Mouse (Mus musculus): Measurements from ENCODE around the gene Dnm3. TPM values are rescaled to one million over a fixed set of nuclear protein-coding genes. Genes with fewer than 3 reads are reported as not detected.

Dnm3 gene
- polyA plus RNA-seq, 1 experiment from 2014 or later: 1.5 TPM

DNA sequence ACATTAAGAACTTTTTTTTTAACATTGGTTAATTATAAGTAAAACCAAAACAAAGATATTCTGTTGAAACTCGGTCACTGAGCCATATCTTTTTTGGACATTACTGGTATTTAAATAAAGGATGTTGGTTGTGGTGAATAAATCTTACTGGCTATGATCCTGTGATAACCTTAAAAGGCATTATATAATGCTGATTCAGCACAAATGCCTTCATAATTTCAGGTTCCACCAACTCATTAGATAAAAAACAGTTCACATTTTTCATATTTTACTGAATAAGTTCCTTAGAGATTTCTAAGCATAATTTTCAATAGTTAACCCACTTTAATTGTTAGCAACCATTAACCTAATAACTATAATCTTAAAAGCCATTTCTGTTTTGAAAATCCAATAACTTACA, 4.9 kb downstream of the Dnm3 start:
- no peak overlapping the region for H3K9ac ChIP-seq (ENCODE audit: low read depth, low read length)
- H3K36me3 ChIP-seq (ENCODE audit: control insufficient read depth, insufficient read depth, low read length): no peaks in the 10 kb centered on the region
- no peaks in the 10 kb centered on the region for H3K9me3 ChIP-seq (replicated peaks; ENCODE audit: control insufficient read depth, low read length)
- peaks cover 14% of the 10 kb centered on the region for H3K27me3 ChIP-seq (ENCODE audit: control insufficient read depth, insufficient read depth, low read length)
- H3K27ac ChIP-seq (ENCODE audit: low read depth, low read length): no peak overlapping the region
- no peak overlapping the region for H3K4me3 ChIP-seq (ENCODE audit: low read depth, low read length)
- 73% methylated on average over 1 of the region's 1 CpGs for WGBS (ENCODE audit: insufficient replicate concordance)
- 0 out of 2 replicates have a peak, but pooled peaks cover 3% of the 10 kb centered on the region for H3K4me1 ChIP-seq (ENCODE audit: control insufficient read depth, insufficient read depth, low read length)
- H3K4me2 ChIP-seq: no peak overlapping the region
- ATAC-seq (replicated peaks; ENCODE audit: insufficient number of reproducible peaks, low FRiP score, low TSS enrichment): no peak

DNA sequence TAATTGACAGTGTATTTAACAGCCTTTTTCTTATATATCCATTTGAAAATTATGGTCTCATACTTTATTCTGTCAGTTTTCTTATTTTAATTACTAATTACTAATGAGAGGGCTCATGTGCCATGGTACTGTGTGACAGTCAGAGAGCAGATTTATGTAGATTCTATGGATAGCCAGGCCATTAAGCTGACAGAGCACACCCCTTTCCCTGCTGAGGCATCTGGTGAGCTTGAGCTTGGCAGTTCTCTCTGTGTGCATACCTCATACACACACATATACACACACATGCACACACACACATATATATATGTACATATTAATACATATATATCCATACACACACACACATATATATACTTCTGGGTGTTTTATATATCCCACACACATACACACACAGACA, 6.7 kb downstream of the Dnm3 start:
- no peaks in the 10 kb centered on the region for H3K9me3 ChIP-seq (replicated peaks; ENCODE audit: control insufficient read depth, low read length)

DNA sequence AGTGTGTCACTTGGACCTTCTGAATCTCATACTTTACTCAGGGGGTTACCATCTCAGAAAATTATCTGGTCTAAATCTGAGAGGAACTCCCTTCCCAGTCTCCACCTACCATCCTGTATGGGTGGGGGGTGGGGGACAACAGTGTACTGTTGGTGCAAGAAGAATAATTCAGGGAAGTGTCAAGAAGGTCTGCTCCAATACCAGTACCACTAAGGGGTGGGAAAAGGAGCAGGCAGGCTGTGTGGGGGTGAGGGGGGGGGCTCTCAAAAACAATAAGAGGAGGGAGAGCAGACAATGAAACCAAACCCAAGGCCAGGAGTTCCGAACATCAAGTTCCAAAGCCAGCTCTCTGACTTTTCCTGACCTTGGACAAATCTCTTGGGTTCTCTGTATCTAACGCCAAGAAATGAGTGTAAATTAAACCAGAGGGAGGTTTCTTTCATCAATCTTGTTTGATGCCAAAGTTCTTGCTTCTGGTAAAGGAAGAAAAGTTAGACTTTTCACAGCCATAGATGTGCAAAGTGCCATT, 8.0 kb downstream of the Dnm3 start:
- Histone ChIP-seq H3K4me3 (ENCODE audit: low read depth, low read length) (no peak overlapping the region), H3K9me3 (replicated peaks; ENCODE audit: control insufficient read depth, low read length) (no peaks in the 10 kb centered on the region), H3K4me1 (ENCODE audit: control insufficient read depth, insufficient read depth, low read length) (no peaks in the 10 kb centered on the region), H3K36me3 (ENCODE audit: control insufficient read depth, insufficient read depth, low read length) (no peaks in the 10 kb centered on the region), H3K9ac (ENCODE audit: low read depth, low read length) (no peak overlapping the region), H3K27ac (ENCODE audit: low read depth, low read length) (no peak overlapping the region), H3K4me2 (no peak overlapping the region), H3K27me3 (ENCODE audit: control insufficient read depth, insufficient read depth, low read length) (peaks cover under 1% of the 10 kb centered on the region; the same call in 1 of the 2 replicates)
- 69% methylated on average over 2 of the region's 2 CpGs for WGBS (ENCODE audit: insufficient replicate concordance)
- ATAC-seq (replicated peaks; ENCODE audit: insufficient number of reproducible peaks, low FRiP score, low TSS enrichment): no peak

More for the DNA sequence above, 6.7 kb downstream of the Dnm3 start:
- Histone ChIP-seq H3K36me3 (ENCODE audit: control insufficient read depth, insufficient read depth, low read length) (no peaks in the 10 kb centered on the region), H3K4me1 (ENCODE audit: control insufficient read depth, insufficient read depth, low read length) (no peaks in the 10 kb centered on the region), H3K27me3 (ENCODE audit: control insufficient read depth, insufficient read depth, low read length) (peaks cover 5% of the 10 kb centered on the region), H3K27ac (ENCODE audit: low read depth, low read length) (no peak overlapping the region), H3K9ac (ENCODE audit: low read depth, low read length) (no peak overlapping the region), H3K4me3 (ENCODE audit: low read depth, low read length) (no peak overlapping the region), H3K4me2 (no peak overlapping the region)
- no peak for ATAC-seq (replicated peaks; ENCODE audit: insufficient number of reproducible peaks, low FRiP score, low TSS enrichment)

DNA sequence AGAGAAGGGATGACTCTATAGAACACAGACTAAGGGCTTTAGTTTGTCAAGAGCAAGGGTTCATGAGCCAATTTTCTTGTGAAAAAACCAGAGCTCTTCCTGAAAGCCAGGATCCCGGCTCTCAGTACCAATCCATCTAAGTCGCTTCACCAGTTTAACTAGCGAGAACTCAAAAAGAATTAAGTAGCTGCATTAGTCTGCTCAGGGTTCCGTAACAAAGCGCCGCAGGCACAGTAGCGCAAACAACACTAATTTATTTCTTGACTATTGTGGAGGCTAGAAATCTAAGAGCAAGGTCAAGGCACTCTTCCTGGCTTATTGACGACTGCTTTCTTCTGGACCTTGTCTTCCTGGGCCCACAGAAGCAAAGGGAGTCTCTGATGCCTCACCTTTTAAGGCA, 14.2 kb downstream of the Dnm3 start:
- Histone ChIP-seq H3K4me2 (no peak overlapping the region), H3K27me3 (ENCODE audit: control insufficient read depth, insufficient read depth, low read length) (no peaks in the 10 kb centered on the region), H3K36me3 (ENCODE audit: control insufficient read depth, insufficient read depth, low read length) (no peaks in the 10 kb centered on the region), H3K4me3 (ENCODE audit: low read depth, low read length) (no peak overlapping the region), H3K9me3 (replicated peaks; ENCODE audit: control insufficient read depth, low read length) (no peaks in the 10 kb centered on the region), H3K4me1 (ENCODE audit: control insufficient read depth, insufficient read depth, low read length) (no peaks in the 10 kb centered on the region), H3K27ac (ENCODE audit: low read depth, low read length) (no peak overlapping the region), H3K9ac (ENCODE audit: low read depth, low read length) (no peak overlapping the region)
- WGBS (ENCODE audit: insufficient replicate concordance): 88% methylated on average over 8 of the region's 8 CpGs
- ATAC-seq (replicated peaks; ENCODE audit: insufficient number of reproducible peaks, low FRiP score, low TSS enrichment): no peak

DNA sequence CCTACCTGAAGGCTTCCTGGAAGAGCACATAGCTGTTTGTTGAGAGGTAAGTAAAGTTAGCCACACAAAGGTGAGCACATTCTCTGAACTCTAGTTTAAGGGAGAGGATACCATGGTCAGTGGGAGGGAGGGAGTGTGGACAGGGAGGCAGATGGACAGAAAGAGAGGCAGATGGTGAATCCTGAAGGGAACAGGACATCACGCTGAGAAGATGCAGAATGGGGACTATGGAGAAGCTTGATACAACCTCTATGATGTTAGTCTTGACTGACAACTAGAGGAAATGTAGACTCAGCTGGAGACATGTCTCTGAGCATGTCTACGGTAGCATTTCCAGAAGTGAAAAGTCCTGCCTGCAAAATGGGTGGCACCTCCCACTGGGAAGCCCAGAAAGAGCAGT, 19.1 kb downstream of the Dnm3 start:
- H3K27ac ChIP-seq (ENCODE audit: low read depth, low read length): no peak overlapping the region
- H3K27me3 ChIP-seq (ENCODE audit: control insufficient read depth, insufficient read depth, low read length): no peaks in the 10 kb centered on the region
- no peak overlapping the region for H3K9ac ChIP-seq (ENCODE audit: low read depth, low read length)
- H3K9me3 ChIP-seq (replicated peaks; ENCODE audit: control insufficient read depth, low read length): no peaks in the 10 kb centered on the region
- 80% methylated on average over 2 of the region's 2 CpGs for WGBS (ENCODE audit: insufficient replicate concordance)
- H3K4me3 ChIP-seq (ENCODE audit: low read depth, low read length): no peak overlapping the region
- H3K4me2 ChIP-seq: no peak overlapping the region
- no peaks in the 10 kb centered on the region for H3K4me1 ChIP-seq (ENCODE audit: control insufficient read depth, insufficient read depth, low read length)
- no peaks in the 10 kb centered on the region for H3K36me3 ChIP-seq (ENCODE audit: control insufficient read depth, insufficient read depth, low read length)
- no peak for ATAC-seq (replicated peaks; ENCODE audit: insufficient number of reproducible peaks, low FRiP score, low TSS enrichment)

DNA sequence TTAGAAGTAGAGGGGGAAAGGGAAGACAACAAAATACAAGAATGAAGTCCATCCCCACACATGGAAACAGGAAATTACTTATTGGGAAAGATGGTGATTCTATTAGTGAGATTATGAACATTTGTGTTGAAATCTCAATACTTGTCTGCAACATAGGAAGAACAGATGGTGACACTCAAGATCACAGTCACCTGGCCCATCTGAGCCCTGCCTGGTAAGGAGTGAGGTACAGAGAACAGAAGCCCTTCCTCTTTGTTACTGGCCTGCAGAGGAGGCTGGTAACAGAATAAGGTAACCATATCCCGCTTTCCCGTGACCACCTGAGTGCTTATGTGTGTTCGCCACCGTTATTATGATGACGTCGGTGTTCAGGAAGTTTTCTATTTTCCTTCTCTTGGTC, 21.0 kb downstream of the Dnm3 start:
- Histone ChIP-seq H3K27me3 (ENCODE audit: control insufficient read depth, insufficient read depth, low read length) (no peaks in the 10 kb centered on the region), H3K4me1 (ENCODE audit: control insufficient read depth, insufficient read depth, low read length) (no peaks in the 10 kb centered on the region), H3K4me3 (ENCODE audit: low read depth, low read length) (no peak overlapping the region), H3K9ac (ENCODE audit: low read depth, low read length) (no peak overlapping the region), H3K36me3 (ENCODE audit: control insufficient read depth, insufficient read depth, low read length) (no peaks in the 10 kb centered on the region), H3K9me3 (replicated peaks; ENCODE audit: control insufficient read depth, low read length) (no peaks in the 10 kb centered on the region), H3K4me2 (no peak overlapping the region), H3K27ac (ENCODE audit: low read depth, low read length) (no peak overlapping the region)
- no peak for ATAC-seq (replicated peaks; ENCODE audit: insufficient number of reproducible peaks, low FRiP score, low TSS enrichment)
- 89% methylated on average over 6 of the region's 6 CpGs for WGBS (ENCODE audit: insufficient replicate concordance)

DNA sequence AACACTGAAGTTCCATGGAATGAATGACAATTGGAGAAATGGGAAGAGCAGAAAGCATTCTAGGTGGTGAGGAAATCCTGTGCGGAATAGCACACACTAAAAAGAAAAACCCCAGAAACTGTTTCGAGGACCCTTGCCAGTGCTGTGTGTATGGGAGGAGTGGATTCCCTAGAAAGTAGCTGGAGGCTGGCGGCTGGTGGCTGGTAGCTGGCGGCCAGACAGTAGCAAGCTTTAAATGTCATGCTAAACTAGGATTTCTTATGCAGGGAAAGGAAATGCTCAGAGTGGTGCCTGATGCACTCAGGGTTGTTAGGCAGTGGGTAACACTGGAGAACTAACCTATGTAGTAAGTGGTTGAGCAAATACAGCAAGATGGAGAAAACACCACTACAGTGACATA, 21.4 kb downstream of the Dnm3 start:
- ATAC-seq (replicated peaks; ENCODE audit: insufficient number of reproducible peaks, low FRiP score, low TSS enrichment): no peak
- Histone ChIP-seq H3K9me3 (replicated peaks; ENCODE audit: control insufficient read depth, low read length) (no peaks in the 10 kb centered on the region), H3K4me1 (ENCODE audit: control insufficient read depth, insufficient read depth, low read length) (no peaks in the 10 kb centered on the region), H3K4me3 (ENCODE audit: low read depth, low read length) (no peak overlapping the region), H3K9ac (ENCODE audit: low read depth, low read length) (no peak overlapping the region), H3K4me2 (no peak overlapping the region), H3K27ac (ENCODE audit: low read depth, low read length) (no peak overlapping the region), H3K36me3 (ENCODE audit: control insufficient read depth, insufficient read depth, low read length) (no peaks in the 10 kb centered on the region), H3K27me3 (ENCODE audit: control insufficient read depth, insufficient read depth, low read length) (no peaks in the 10 kb centered on the region)
- 82% methylated on average over 4 of the region's 4 CpGs for WGBS (ENCODE audit: insufficient replicate concordance)

DNA sequence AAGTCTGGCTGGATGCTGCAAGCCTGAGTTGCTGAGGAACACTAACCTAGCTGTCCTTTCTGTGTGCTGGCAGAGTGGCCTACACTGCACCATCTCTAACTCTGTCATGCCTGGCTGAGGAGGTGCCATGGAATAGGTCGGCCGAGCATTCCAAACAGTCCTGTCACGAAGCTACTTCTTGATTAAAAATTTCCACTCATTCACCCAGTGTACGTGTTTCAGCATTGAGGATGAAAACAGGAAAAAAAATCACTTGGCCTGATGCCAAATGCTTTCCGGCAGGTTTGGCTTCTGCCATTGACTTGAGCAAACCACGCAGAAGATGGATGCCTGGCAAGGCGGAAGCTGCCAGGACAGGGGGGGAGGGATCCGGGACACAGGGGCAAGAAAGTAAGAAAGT, 24.3 kb downstream of the Dnm3 start:
- Histone ChIP-seq H3K9me3 (replicated peaks; ENCODE audit: control insufficient read depth, low read length) (no peaks in the 10 kb centered on the region), H3K4me1 (ENCODE audit: control insufficient read depth, insufficient read depth, low read length) (no peaks in the 10 kb centered on the region), H3K9ac (ENCODE audit: low read depth, low read length) (no peak overlapping the region), H3K4me3 (ENCODE audit: low read depth, low read length) (no peak overlapping the region), H3K36me3 (ENCODE audit: control insufficient read depth, insufficient read depth, low read length) (no peaks in the 10 kb centered on the region), H3K27ac (ENCODE audit: low read depth, low read length) (no peak overlapping the region), H3K4me2 (no peak overlapping the region), H3K27me3 (ENCODE audit: control insufficient read depth, insufficient read depth, low read length) (no peaks in the 10 kb centered on the region)
- no peak for ATAC-seq (replicated peaks; ENCODE audit: insufficient number of reproducible peaks, low FRiP score, low TSS enrichment)
- 51% methylated on average over 8 of the region's 8 CpGs for WGBS (ENCODE audit: insufficient replicate concordance)

DNA sequence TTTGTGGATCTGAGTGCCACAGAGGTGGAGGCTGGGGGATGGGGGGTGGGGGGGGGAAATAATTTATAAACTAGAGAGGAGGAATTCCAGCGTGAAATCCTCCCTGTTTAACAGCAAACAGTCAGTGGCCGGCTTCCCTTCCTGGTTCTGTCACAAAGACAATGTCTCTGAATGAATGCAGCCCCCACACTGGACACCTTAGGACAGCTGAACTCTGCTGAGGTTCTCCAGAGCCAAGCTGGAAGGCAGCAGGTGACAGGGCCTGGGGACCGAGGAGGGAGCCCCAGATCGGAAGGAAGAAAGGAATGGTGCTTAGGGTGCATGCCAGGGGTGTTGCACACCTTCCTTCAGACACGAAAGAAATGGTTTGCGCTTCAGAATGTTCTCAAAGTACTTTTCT, 24.8 kb downstream of the Dnm3 start:
- Histone ChIP-seq H3K27me3 (ENCODE audit: control insufficient read depth, insufficient read depth, low read length) (no peaks in the 10 kb centered on the region), H3K27ac (ENCODE audit: low read depth, low read length) (no peak overlapping the region), H3K36me3 (ENCODE audit: control insufficient read depth, insufficient read depth, low read length) (no peaks in the 10 kb centered on the region), H3K4me1 (ENCODE audit: control insufficient read depth, insufficient read depth, low read length) (no peaks in the 10 kb centered on the region), H3K9ac (ENCODE audit: low read depth, low read length) (no peak overlapping the region), H3K4me2 (no peak overlapping the region), H3K9me3 (replicated peaks; ENCODE audit: control insufficient read depth, low read length) (no peaks in the 10 kb centered on the region), H3K4me3 (ENCODE audit: low read depth, low read length) (no peak overlapping the region)
- no peak for ATAC-seq (replicated peaks; ENCODE audit: insufficient number of reproducible peaks, low FRiP score, low TSS enrichment)
- WGBS (ENCODE audit: insufficient replicate concordance): 66% methylated on average over 6 of the region's 6 CpGs

Data from heart, embryonic 11.5 days (tissue).